Mouse (Mus musculus) limb, embryonic 15.5 days (tissue): ENCODE measurements around the gene H3f3b. TPM values are rescaled to one million over a fixed set of nuclear protein-coding genes. Genes with fewer than 3 reads are reported as not detected.

ENCODE experiments used
- ATAC-seq: fragments of 200-750 bp; cut with Nextera tagmentation; 2 replicates; pipeline ENCODE4 v1.8.0; 2017; ENCODE audit warnings: low read depth, moderate TSS enrichment; ENCODE audit not compliant: insufficient number of reproducible peaks, low FRiP score, low TSS enrichment
- H3K27ac ChIP-seq: fragments of 300-500 bp; sonication (generic); 2 replicates; pipeline ENCODE4 v1.5.1; 2015; ENCODE audit warnings: moderate library complexity, mild to moderate bottlenecking, inconsistent platforms
- H3K27me3 ChIP-seq: fragments of 300-500 bp; sonication (generic); 2 replicates; pipeline ENCODE4 v1.6.1; 2015; ENCODE audit warnings: inconsistent platforms
- H3K36me3 ChIP-seq: fragments of 300-500 bp; sonication (generic); 2 replicates; pipeline ENCODE4 v1.6.1; 2015; ENCODE audit warnings: inconsistent platforms
- H3K4me1 ChIP-seq: fragments of 300-500 bp; sonication (generic); 2 replicates; pipeline ENCODE4 v1.6.1; 2015; ENCODE audit warnings: inconsistent platforms
- H3K4me2 ChIP-seq: fragments of 300-500 bp; sonication (generic); 2 replicates; pipeline ENCODE4 v1.6.1; 2015; ENCODE audit warnings: mild to moderate bottlenecking, inconsistent platforms
- H3K4me3 ChIP-seq: fragments of 300-500 bp; sonication (generic); 2 replicates; pipeline ENCODE4 v1.5.1; 2015; ENCODE audit warnings: mild to moderate bottlenecking, inconsistent platforms
- H3K9ac ChIP-seq: fragments of 300-500 bp; sonication (generic); 2 replicates; pipeline ENCODE4 v1.6.1; 2015; ENCODE audit warnings: inconsistent platforms
- H3K9me3 ChIP-seq: fragments of 300-500 bp; sonication (generic); 2 replicates; pipeline ENCODE4 v1.6.1; 2016; ENCODE audit warnings: inconsistent platforms
- WGBS: fragments of 180-500 bp; shearing (Covaris S2); methylation state at CpG from one replicate; pipeline ENCODE4 v1.1.7; 2015; 5-methylcytosine and 5-hydroxymethylcytosine counted together
- polyA plus RNA-seq: library from polyadenylated mRNA; unstranded; fragments of >200 nt; fragmentation: Nextera tagmentation; extraction: Ambion mirVana; gene quantifications from 2 replicates; pipeline ENCODE4 v1.2.1, GENCODE M21; 2015

Gene H3f3b
- polyA plus RNA-seq, 1 experiment from 2014 or later = 1,740 TPM

DNA sequence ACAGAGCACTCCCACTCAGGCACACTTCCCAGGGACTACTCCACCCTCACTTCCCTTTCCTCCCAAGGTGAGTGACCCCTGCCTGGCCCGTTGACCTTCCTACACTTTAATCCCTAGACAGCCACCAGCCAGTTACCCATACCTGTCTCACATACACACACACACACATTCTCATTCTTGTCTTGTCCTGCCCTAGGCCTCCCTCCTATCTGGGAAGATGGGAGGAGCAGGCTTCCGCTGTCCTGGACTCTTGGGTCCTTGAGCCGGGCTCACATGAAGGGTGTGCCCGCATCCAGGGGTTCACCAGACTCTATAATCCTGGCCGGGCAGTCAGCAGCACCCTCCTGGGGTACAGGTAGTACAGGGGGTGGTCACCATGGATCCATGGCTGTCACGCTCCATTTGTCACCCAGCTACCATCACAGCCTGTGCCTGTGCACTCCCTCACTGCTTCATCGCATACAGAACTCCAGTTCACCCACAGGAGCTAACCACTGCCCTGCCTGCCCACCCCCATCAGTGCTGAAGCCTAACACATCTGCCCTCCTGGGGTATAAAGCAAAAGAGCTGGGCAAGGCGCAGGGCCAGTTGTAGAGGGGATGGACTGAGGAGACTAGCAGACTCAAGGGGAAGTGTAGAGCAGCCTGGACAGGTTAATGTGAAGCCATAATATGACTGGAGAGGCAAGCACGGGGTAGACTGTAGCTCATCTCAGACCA, 21.9 kb downstream of the H3f3b start:
- Histone ChIP-seq H3K36me3 (peaks cover 41% of the 10 kb centered on the region), H3K4me2 (peak overlapping the region; percentile 64), H3K27me3 (no peaks in the 10 kb centered on the region), H3K27ac (peak overlapping the region; percentile 81), H3K4me1 (peaks cover 28% of the 10 kb centered on the region), H3K9me3 (no peaks in the 10 kb centered on the region), H3K9ac (0 out of 2 replicates have a peak overlapping the region, but pooled peaks have one; percentile 41), H3K4me3 (peak overlapping the region; percentile 39)
- WGBS = 67% methylated on average over 9 of the region's 9 CpGs
- ATAC-seq = no peak

DNA sequence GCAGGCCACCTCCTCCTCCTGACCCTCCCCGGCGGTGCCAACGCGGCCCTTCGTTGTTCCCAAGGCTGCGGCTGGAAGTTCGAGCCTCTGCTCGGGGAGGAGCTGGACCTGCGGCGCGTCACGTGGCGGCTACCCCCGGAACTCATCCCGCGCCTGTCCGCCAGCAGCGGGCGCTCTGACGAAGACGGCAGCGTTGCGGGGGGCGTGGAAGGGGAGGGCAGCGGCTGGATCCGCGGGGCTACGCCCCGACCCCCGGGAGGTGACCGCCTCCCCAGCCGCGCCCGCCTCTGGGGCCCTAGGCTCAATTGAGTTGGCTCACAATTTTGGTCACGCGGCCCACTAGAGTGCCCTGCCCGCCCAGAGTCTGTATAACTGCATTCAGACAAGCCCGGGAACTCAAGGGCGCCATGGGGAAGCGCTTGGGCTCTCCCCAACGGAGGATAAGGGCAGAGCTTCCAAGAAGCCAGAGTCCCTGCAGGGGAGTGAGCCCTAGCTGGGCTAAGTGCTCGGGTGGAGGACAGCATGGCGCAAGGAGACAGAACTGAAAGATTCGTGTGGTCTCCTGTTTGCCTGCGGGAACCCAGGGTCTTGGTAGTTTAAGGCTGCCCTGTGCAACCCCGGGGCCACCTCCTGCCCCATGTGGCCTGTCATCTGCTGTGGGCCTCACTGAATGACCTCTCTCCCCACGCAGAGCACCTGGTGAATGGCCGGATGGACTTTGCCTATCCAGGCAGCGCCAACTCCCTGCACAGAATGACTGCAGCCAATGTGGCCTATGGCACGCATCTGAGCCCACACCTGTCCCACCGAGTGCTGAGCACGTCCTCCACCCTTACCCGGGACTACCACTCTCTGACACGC, 22.7 kb downstream of the H3f3b start:
- no peaks in the 10 kb centered on the region for H3K9me3 ChIP-seq
- no peaks in the 10 kb centered on the region for H3K27me3 ChIP-seq
- H3K9ac ChIP-seq = peak overlapping the region; percentile 41
- H3K27ac ChIP-seq = peak overlapping the region; percentile 81
- 5% methylated on average over 51 of the region's 54 CpGs for WGBS
- peak overlapping the region; percentile 39 for H3K4me3 ChIP-seq
- H3K4me1 ChIP-seq = peaks cover 25% of the 10 kb centered on the region
- peak overlapping the region; percentile 64 for H3K4me2 ChIP-seq
- H3K36me3 ChIP-seq = peaks cover 33% of the 10 kb centered on the region
- ATAC-seq = peak; percentile 58; the same call in 1 of the 2 replicates

DNA sequence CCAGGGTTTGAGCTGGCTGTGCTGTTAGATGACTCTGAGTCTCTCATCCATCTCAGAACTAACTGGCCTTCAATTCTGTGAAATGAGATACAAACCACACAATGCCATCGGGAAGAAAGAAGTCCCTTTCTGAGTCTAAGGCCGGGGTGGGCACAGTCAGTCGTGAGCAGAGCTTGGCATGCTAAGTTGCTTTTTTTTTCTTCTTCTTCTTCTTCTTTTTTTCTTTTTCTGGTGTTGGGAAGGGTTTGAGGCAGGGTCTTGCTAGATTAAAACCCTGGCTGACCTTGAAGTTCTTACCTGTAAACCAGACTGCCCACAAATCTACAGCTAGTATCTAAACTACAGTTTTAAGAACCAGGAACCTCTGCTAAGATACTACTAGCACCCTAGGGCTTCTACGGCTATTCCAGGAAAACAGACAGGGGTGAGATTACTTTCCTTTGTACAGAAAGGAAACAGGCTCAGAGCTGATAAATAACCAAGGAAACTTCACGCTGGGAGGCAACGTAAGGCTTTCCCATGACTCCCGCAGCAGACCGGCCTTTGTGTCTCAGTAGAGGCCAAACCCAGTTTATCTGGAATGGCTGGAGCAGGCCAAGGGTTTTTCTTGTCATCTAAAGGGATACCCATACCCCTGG, 23.5 kb downstream of the H3f3b start:
- 37% methylated on average over 8 of the region's 8 CpGs for WGBS
- H3K36me3 ChIP-seq = peaks cover 26% of the 10 kb centered on the region
- H3K9me3 ChIP-seq = no peaks in the 10 kb centered on the region
- H3K9ac ChIP-seq = 0 out of 2 replicates have a peak overlapping the region, but pooled peaks have one; percentile 24
- H3K4me2 ChIP-seq = peak overlapping the region; percentile 64
- H3K27me3 ChIP-seq = no peaks in the 10 kb centered on the region
- peak overlapping the region; percentile 81 for H3K27ac ChIP-seq
- ATAC-seq = 0 out of 2 replicates have a peak, but pooled peaks have one; percentile 0
- peaks cover 28% of the 10 kb centered on the region for H3K4me1 ChIP-seq
- H3K4me3 ChIP-seq = peak overlapping the region; percentile 39

DNA sequence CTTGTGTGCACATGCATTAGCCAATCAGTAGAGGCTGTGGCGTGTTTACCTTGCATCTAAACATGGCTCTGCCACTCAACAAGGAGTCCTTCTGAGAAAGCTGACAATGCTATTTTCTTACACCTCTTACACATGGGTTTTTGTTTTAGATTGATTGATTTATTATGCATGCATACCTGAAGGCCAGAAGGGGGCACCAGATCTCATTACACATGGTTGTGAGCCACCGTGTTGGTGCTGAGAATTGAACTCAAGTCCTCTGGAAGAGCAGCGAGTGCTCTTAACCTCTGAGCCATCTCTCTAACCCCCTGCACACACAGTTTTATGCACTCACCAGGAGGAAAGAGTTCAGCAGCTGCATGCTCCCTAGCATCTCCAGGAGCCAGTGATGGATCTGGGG, 24.9 kb downstream of the H3f3b start:
- no peak for ATAC-seq
- 81% methylated on average over 3 of the region's 3 CpGs for WGBS
- H3K9ac ChIP-seq = no peak overlapping the region
- H3K36me3 ChIP-seq = peaks cover 13% of the 10 kb centered on the region
- H3K9me3 ChIP-seq = no peaks in the 10 kb centered on the region
- peaks cover 24% of the 10 kb centered on the region for H3K4me1 ChIP-seq
- no peak overlapping the region for H3K4me3 ChIP-seq
- H3K4me2 ChIP-seq = no peak overlapping the region
- no peak overlapping the region for H3K27ac ChIP-seq
- H3K27me3 ChIP-seq = no peaks in the 10 kb centered on the region

DNA sequence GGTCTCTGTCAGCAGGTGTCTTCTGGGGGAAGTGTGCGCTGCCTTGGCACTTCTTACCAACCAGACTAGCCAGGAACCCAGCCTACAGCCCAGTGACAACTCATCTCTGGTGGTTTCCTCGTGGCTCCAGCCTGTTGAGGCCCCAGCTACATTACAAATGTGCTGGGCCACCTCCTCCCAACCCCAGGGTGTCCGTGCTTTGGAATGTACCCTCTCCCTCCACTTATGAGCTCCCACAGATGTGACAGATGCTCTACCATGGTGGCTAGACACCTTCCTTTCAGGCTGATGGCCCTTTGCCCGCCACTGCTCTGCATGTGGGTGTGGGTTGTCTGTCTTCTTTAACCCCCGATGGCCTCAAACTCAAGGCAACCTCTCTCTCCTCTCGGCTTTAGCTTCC, 26.0 kb downstream of the H3f3b start:
- Histone ChIP-seq H3K4me1 (peaks cover 24% of the 10 kb centered on the region), H3K27ac (no peak overlapping the region), H3K4me3 (no peak overlapping the region), H3K4me2 (no peak overlapping the region), H3K27me3 (no peaks in the 10 kb centered on the region), H3K9ac (no peak overlapping the region), H3K9me3 (no peaks in the 10 kb centered on the region), H3K36me3 (peaks cover 1% of the 10 kb centered on the region; the same call in 1 of the 2 replicates)
- no peak for ATAC-seq
- 60% methylated on average over 6 of the region's 6 CpGs for WGBS

DNA sequence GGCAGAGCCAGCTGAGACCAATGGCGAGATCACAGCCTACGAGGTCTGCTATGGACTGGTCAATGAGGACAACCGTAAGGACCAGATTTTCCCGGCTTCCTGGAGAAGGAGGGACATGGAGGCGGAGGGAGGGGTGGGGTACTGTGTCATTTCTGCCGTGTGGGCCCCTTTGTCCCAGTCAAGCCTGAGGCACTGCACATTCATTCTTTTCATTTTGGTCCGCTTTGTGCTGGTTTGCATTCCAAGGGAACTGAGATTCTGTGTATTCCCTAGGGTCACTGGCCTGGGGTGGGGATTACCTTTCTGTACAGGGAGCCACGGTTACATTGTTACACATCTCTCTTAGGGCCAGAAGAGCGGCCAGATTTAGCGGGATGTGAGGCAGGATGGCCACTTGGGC, 27.2 kb downstream of the H3f3b start:
- peaks cover 14% of the 10 kb centered on the region for H3K4me1 ChIP-seq
- H3K27me3 ChIP-seq = no peaks in the 10 kb centered on the region
- WGBS = 53% methylated on average over 10 of the region's 10 CpGs
- H3K9ac ChIP-seq = no peak overlapping the region
- H3K27ac ChIP-seq = no peak overlapping the region
- H3K4me2 ChIP-seq = no peak overlapping the region
- H3K36me3 ChIP-seq = no peaks in the 10 kb centered on the region
- no peak for ATAC-seq
- H3K4me3 ChIP-seq = no peak overlapping the region
- H3K9me3 ChIP-seq = no peaks in the 10 kb centered on the region

DNA sequence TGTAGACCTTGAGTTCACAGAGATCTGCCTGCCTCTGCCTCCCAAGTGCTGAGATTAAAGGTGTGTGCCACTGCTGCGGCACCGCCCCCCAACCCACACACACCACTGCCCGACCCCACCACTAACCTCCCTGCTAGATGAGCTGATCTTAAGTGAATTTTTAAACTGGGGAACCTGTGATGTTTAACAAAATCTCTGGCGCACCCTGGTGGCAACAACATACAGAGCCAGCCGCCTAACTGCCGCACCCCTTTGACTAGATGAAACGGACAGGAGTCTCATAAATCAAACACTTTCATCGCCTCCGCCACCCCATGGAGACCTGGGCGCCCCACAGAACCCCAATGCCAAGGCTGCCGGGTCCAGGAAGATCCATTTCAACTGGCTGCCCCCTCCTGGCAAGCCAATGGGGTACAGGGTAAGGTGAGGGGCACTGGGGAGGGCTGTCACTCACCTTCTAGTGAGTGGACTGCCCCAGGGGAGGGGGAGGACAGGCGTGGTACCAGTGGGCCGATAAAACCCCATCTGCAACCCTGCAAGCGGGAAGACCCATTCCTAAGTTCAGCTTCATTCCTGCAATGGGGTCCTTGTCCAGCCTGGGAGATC, 28.1 kb downstream of the H3f3b start:
- H3K27me3 ChIP-seq = no peaks in the 10 kb centered on the region
- H3K4me1 ChIP-seq = peaks cover 5% of the 10 kb centered on the region
- no peaks in the 10 kb centered on the region for H3K9me3 ChIP-seq
- 11% methylated on average over 14 of the region's 14 CpGs for WGBS
- no peak overlapping the region for H3K27ac ChIP-seq
- ATAC-seq = 0 out of 2 replicates have a peak, but pooled peaks have one; percentile 28
- no peak overlapping the region for H3K4me3 ChIP-seq
- H3K4me2 ChIP-seq = no peak overlapping the region
- H3K36me3 ChIP-seq = no peaks in the 10 kb centered on the region
- H3K9ac ChIP-seq = no peak overlapping the region

DNA sequence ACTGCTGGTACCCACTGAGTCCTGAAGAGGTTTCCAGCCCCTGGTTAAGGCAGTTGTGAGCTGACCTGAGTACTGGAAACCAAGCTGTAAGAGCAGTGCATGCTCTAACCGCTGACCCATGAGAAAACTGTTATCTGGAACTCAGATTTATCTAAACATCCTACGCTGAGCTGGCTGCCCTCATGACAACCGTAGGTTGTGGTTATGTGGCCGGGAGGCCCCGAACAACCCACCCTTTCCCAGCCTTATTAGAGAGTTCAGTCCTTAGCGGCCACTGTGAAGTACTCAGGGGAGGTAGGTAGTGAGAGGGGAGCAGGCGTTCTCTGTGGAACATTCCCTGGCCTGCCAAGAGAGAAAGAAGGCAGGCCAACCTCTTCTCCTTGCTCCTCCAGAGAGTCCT, 28.7 kb downstream of the H3f3b start:
- no peaks in the 10 kb centered on the region for H3K36me3 ChIP-seq
- no peaks in the 10 kb centered on the region for H3K27me3 ChIP-seq
- H3K9me3 ChIP-seq = no peaks in the 10 kb centered on the region
- H3K4me1 ChIP-seq = peaks cover 4% of the 10 kb centered on the region; the same call in 1 of the 2 replicates
- H3K9ac ChIP-seq = no peak overlapping the region
- no peak for ATAC-seq
- 84% methylated on average over 7 of the region's 7 CpGs for WGBS
- no peak overlapping the region for H3K4me2 ChIP-seq
- H3K27ac ChIP-seq = no peak overlapping the region
- no peak overlapping the region for H3K4me3 ChIP-seq

DNA sequence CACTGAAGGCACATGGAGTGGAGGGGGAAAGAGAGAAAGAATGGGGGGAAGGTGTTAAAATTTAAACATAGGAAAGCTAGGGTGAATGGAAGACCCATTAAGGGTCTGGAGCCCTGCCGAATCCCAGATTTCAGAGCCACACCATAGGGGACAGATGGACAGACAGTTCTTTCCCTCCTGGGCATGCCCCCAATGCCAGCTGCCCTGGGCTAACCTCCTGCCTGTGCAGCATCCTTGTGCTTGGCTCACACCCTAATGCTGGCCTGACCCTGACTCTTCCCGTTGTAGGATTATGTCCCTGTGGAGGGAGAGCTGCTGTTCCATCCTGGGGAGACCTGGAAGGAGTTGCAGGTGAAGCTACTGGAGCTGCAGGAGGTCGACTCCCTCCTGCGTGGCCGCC, 30.1 kb downstream of the H3f3b start:
- no peaks in the 10 kb centered on the region for H3K9me3 ChIP-seq
- ATAC-seq = no peak
- WGBS = 66% methylated on average over 5 of the region's 5 CpGs

DNA sequence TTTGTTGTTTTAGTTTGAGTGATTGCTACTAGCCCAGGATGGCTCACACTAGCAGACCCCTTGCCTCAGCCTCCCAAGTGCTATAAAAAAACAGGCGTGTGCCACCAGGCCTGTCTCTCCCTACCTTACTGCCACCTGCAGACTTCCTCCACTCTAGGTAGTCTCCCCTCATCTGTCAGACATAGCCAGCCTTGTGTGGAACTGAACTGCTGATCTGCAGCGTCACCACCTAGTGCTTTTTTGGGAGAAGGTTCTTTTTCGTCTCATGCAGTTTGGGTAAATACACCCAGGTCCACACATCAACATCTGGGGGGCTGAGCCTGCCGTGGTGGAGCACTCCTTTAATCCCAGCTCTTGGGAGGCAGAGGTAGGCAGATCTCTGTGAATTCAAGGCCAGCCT, 30.7 kb downstream of the H3f3b start:
- Histone ChIP-seq H3K9ac (no peak overlapping the region), H3K36me3 (no peaks in the 10 kb centered on the region), H3K9me3 (no peaks in the 10 kb centered on the region), H3K4me1 (peaks cover 4% of the 10 kb centered on the region; the same call in 1 of the 2 replicates), H3K4me3 (no peak overlapping the region), H3K27ac (no peak overlapping the region), H3K27me3 (no peaks in the 10 kb centered on the region), H3K4me2 (no peak overlapping the region)
- 69% methylated on average over 4 of the region's 4 CpGs for WGBS
- ATAC-seq = no peak

More for the DNA sequence above, 30.1 kb downstream of the H3f3b start:
- Histone ChIP-seq H3K4me1 (peaks cover 4% of the 10 kb centered on the region; the same call in 1 of the 2 replicates), H3K4me3 (no peak overlapping the region), H3K27ac (no peak overlapping the region), H3K4me2 (no peak overlapping the region), H3K9ac (no peak overlapping the region), H3K27me3 (no peaks in the 10 kb centered on the region), H3K36me3 (no peaks in the 10 kb centered on the region)

DNA sequence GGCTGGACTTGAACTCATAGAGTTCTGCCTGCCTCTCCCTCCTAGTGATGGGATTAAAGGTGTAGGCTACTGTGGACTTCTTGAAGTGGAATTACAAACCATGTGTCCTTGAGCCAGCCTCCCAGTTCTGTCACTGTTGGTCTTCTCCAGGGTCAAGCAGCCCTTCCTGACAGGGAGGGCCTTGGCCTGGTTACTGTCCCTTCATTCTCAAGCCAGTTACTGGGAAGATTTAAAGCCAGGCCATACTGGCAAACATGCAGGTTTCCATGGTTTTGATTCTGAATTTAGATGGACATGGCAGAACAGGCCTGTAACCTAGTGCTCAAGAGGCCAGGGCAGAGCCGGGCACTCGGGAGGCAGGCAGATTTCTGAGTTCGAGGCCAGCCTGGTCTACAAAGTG, 32.5 kb downstream of the H3f3b start:
- Histone ChIP-seq H3K4me3 (no peak overlapping the region), H3K27me3 (no peaks in the 10 kb centered on the region), H3K36me3 (no peaks in the 10 kb centered on the region), H3K4me2 (no peak overlapping the region), H3K27ac (no peak overlapping the region), H3K4me1 (peaks cover 4% of the 10 kb centered on the region; the same call in 1 of the 2 replicates), H3K9ac (no peak overlapping the region), H3K9me3 (no peaks in the 10 kb centered on the region)
- no peak for ATAC-seq
- WGBS = 82% methylated on average over 3 of the region's 3 CpGs
